Mouse (Mus musculus): ENCODE data around the gene Rpa1. TPM values are rescaled to one million over a fixed set of nuclear protein-coding genes. Genes with fewer than 3 reads are reported as not detected.
A peak's percentile ranks its signal among the peaks of the same experiment; 100 is the strongest.
"Not testable (repeated sequence)": the region's sequence is repeated elsewhere in the genome, so short reads cannot be mapped to it uniquely, and the experiment has no call there.

Rpa1 gene
- polyA plus RNA-seq, 1 experiment from 2014 or later = 67.1 TPM

GRCm38 (mm10) chr11:75283784-75284183, 64.3 kb downstream of the Rpa1 start:
- ATAC-seq; H3K9ac ChIP-seq (replicated peaks; ENCODE audit: low read depth, low read length); H3K27ac ChIP-seq (ENCODE audit: low read length); H3K9me3 ChIP-seq (ENCODE audit: control insufficient read depth, low read length); H3K4me3 ChIP-seq (replicated peaks; ENCODE audit: low read length); H3K36me3 ChIP-seq (ENCODE audit: control insufficient read depth, insufficient read depth); H3K4me2 ChIP-seq (ENCODE audit: low read length): not testable (repeated sequence)
- Histone ChIP-seq H3K27me3 (replicated peaks; ENCODE audit: control insufficient read depth, insufficient read depth, low read length) (peaks cover 15% of the 10 kb centered on the region), H3K4me1 (replicated peaks; ENCODE audit: control insufficient read depth, insufficient read depth, low read length) (peaks cover 25% of the 10 kb centered on the region)
- 64% methylated on average over 3 of the region's 3 CpGs for WGBS

- Histone ChIP-seq H3K4me1 (replicated peaks; ENCODE audit: control insufficient read depth, insufficient read depth, low read length) (peaks cover 25% of the 10 kb centered on the region), H3K4me2 (ENCODE audit: low read length) (0 out of 2 replicates have a peak overlapping the region, but pooled peaks have one; percentile 9), H3K27ac (ENCODE audit: low read length) (no peak overlapping the region), H3K27me3 (replicated peaks; ENCODE audit: control insufficient read depth, insufficient read depth, low read length) (peaks cover 15% of the 10 kb centered on the region), H3K4me3 (replicated peaks; ENCODE audit: low read length) (no peak overlapping the region), H3K9ac (replicated peaks; ENCODE audit: low read depth, low read length) (no peak overlapping the region), H3K9me3 (ENCODE audit: control insufficient read depth, low read length) (no peaks in the 10 kb centered on the region), H3K36me3 (ENCODE audit: control insufficient read depth, insufficient read depth) (no peaks in the 10 kb centered on the region)
- 6% methylated on average over 13 of the region's 13 CpGs for WGBS
- ATAC-seq = no peak
Observed at GRCm38 (mm10) chr11:75282496-75283120, 65.5 kb downstream of the Rpa1 start.

GRCm38 (mm10) chr11:75281380-75282256, 66.5 kb downstream of the Rpa1 start:
- ATAC-seq = 0 out of 2 replicates have a peak, but pooled peaks have one; percentile 28
- peaks cover 15% of the 10 kb centered on the region for H3K27me3 ChIP-seq (replicated peaks; ENCODE audit: control insufficient read depth, insufficient read depth, low read length)
- H3K27ac ChIP-seq (ENCODE audit: low read length) = no peak overlapping the region

GRCm38 (mm10) chr11:75280435-75281001, 67.6 kb downstream of the Rpa1 start:
- H3K27ac ChIP-seq (ENCODE audit: low read length) = no peak overlapping the region
- H3K9me3 ChIP-seq (ENCODE audit: control insufficient read depth, low read length) = no peaks in the 10 kb centered on the region
- WGBS = 43% methylated on average over 5 of the region's 5 CpGs
- H3K4me3 ChIP-seq (replicated peaks; ENCODE audit: low read length) = no peak overlapping the region
- no peak for ATAC-seq
- no peak overlapping the region for H3K9ac ChIP-seq (replicated peaks; ENCODE audit: low read depth, low read length)
- no peaks in the 10 kb centered on the region for H3K36me3 ChIP-seq (ENCODE audit: control insufficient read depth, insufficient read depth)
- no peak overlapping the region for H3K4me2 ChIP-seq (ENCODE audit: low read length)
- H3K4me1 ChIP-seq (replicated peaks; ENCODE audit: control insufficient read depth, insufficient read depth, low read length) = peaks cover 25% of the 10 kb centered on the region
- peaks cover 15% of the 10 kb centered on the region for H3K27me3 ChIP-seq (replicated peaks; ENCODE audit: control insufficient read depth, insufficient read depth, low read length)

More at GRCm38 (mm10) chr11:75281380-75282256, 66.5 kb downstream of the Rpa1 start:
- 4% methylated on average over 29 of the region's 29 CpGs for WGBS
- no peaks in the 10 kb centered on the region for H3K36me3 ChIP-seq (ENCODE audit: control insufficient read depth, insufficient read depth)
- no peaks in the 10 kb centered on the region for H3K9me3 ChIP-seq (ENCODE audit: control insufficient read depth, low read length)
- peak overlapping the region; percentile 30 for H3K4me3 ChIP-seq (replicated peaks; ENCODE audit: low read length)
- H3K9ac ChIP-seq (replicated peaks; ENCODE audit: low read depth, low read length) = peak overlapping the region; percentile 46
- peaks cover 25% of the 10 kb centered on the region for H3K4me1 ChIP-seq (replicated peaks; ENCODE audit: control insufficient read depth, insufficient read depth, low read length)
- H3K4me2 ChIP-seq (ENCODE audit: low read length) = peak overlapping the region; percentile 53

- H3K27me3 ChIP-seq (replicated peaks; ENCODE audit: control insufficient read depth, insufficient read depth, low read length) = peaks cover 15% of the 10 kb centered on the region
Observed at GRCm38 (mm10) chr11:75280066-75280410, 68.1 kb downstream of the Rpa1 start.

GRCm38 (mm10) chr11:75279342-75280065, 68.6 kb downstream of the Rpa1 start:
- H3K27me3 ChIP-seq (replicated peaks; ENCODE audit: control insufficient read depth, insufficient read depth, low read length) = peaks cover 15% of the 10 kb centered on the region
- H3K36me3 ChIP-seq (ENCODE audit: control insufficient read depth, insufficient read depth) = no peaks in the 10 kb centered on the region
- no peak overlapping the region for H3K27ac ChIP-seq (ENCODE audit: low read length)
- ATAC-seq = no peak
- peaks cover 29% of the 10 kb centered on the region for H3K4me1 ChIP-seq (replicated peaks; ENCODE audit: control insufficient read depth, insufficient read depth, low read length)
- H3K9ac ChIP-seq (replicated peaks; ENCODE audit: low read depth, low read length) = peak overlapping the region; percentile 36
- H3K9me3 ChIP-seq (ENCODE audit: control insufficient read depth, low read length) = no peaks in the 10 kb centered on the region
- 4% methylated on average over 16 of the region's 16 CpGs for WGBS
- H3K4me2 ChIP-seq (ENCODE audit: low read length) = peak overlapping the region; percentile 33
- H3K4me3 ChIP-seq (replicated peaks; ENCODE audit: low read length) = peak overlapping the region; percentile 4; the same call in 1 of the 2 replicates

More at GRCm38 (mm10) chr11:75280066-75280410, 68.1 kb downstream of the Rpa1 start:
- no peak overlapping the region for H3K4me3 ChIP-seq (replicated peaks; ENCODE audit: low read length)
- no peak overlapping the region for H3K4me2 ChIP-seq (ENCODE audit: low read length)
- WGBS = 22% methylated on average over 5 of the region's 5 CpGs
- ATAC-seq = no peak
- no peak overlapping the region for H3K27ac ChIP-seq (ENCODE audit: low read length)
- H3K9ac ChIP-seq (replicated peaks; ENCODE audit: low read depth, low read length) = no peak overlapping the region
- peaks cover 27% of the 10 kb centered on the region for H3K4me1 ChIP-seq (replicated peaks; ENCODE audit: control insufficient read depth, insufficient read depth, low read length)
- H3K9me3 ChIP-seq (ENCODE audit: control insufficient read depth, low read length) = no peaks in the 10 kb centered on the region
- no peaks in the 10 kb centered on the region for H3K36me3 ChIP-seq (ENCODE audit: control insufficient read depth, insufficient read depth)

- ATAC-seq = no peak
- H3K9ac ChIP-seq (replicated peaks; ENCODE audit: low read depth, low read length) = peak overlapping the region; percentile 36
- H3K9me3 ChIP-seq (ENCODE audit: control insufficient read depth, low read length) = no peaks in the 10 kb centered on the region
- no peaks in the 10 kb centered on the region for H3K36me3 ChIP-seq (ENCODE audit: control insufficient read depth, insufficient read depth)
- H3K4me2 ChIP-seq (ENCODE audit: low read length) = peak overlapping the region; percentile 33
- WGBS = 13% methylated on average over 4 of the region's 4 CpGs
- no peak overlapping the region for H3K27ac ChIP-seq (ENCODE audit: low read length)
- H3K4me3 ChIP-seq (replicated peaks; ENCODE audit: low read length) = no peak overlapping the region
- H3K4me1 ChIP-seq (replicated peaks; ENCODE audit: control insufficient read depth, insufficient read depth, low read length) = peaks cover 29% of the 10 kb centered on the region
- peaks cover 15% of the 10 kb centered on the region for H3K27me3 ChIP-seq (replicated peaks; ENCODE audit: control insufficient read depth, insufficient read depth, low read length)
Observed at GRCm38 (mm10) chr11:75279013-75279341, 69.1 kb downstream of the Rpa1 start.

GRCm38 (mm10) chr11:75278115-75278514, 70.0 kb downstream of the Rpa1 start:
- Histone ChIP-seq H3K4me1 (replicated peaks; ENCODE audit: control insufficient read depth, insufficient read depth, low read length) (peaks cover 35% of the 10 kb centered on the region), H3K4me2 (ENCODE audit: low read length) (no peak overlapping the region), H3K27ac (ENCODE audit: low read length) (no peak overlapping the region), H3K27me3 (replicated peaks; ENCODE audit: control insufficient read depth, insufficient read depth, low read length) (peaks cover 12% of the 10 kb centered on the region), H3K9me3 (ENCODE audit: control insufficient read depth, low read length) (no peaks in the 10 kb centered on the region), H3K36me3 (ENCODE audit: control insufficient read depth, insufficient read depth) (no peaks in the 10 kb centered on the region), H3K4me3 (replicated peaks; ENCODE audit: low read length) (no peak overlapping the region), H3K9ac (replicated peaks; ENCODE audit: low read depth, low read length) (no peak overlapping the region)
- ATAC-seq = no peak
- WGBS = 39% methylated on average over 7 of the region's 7 CpGs

GRCm38 (mm10) chr11:75275035-75275434, 73.1 kb downstream of the Rpa1 start:
- no peak overlapping the region for H3K4me2 ChIP-seq (ENCODE audit: low read length)
- no peak overlapping the region; the same call in 1 of the 2 replicates for H3K9ac ChIP-seq (replicated peaks; ENCODE audit: low read depth, low read length)
- no peaks in the 10 kb centered on the region for H3K36me3 ChIP-seq (ENCODE audit: control insufficient read depth, insufficient read depth)
- no peak for ATAC-seq
- H3K4me3 ChIP-seq (replicated peaks; ENCODE audit: low read length) = no peak overlapping the region
- H3K4me1 ChIP-seq (replicated peaks; ENCODE audit: control insufficient read depth, insufficient read depth, low read length) = peaks cover 41% of the 10 kb centered on the region
- WGBS = 32% methylated on average over 6 of the region's 6 CpGs
- H3K27me3 ChIP-seq (replicated peaks; ENCODE audit: control insufficient read depth, insufficient read depth, low read length) = no peaks in the 10 kb centered on the region; the same call in 1 of the 2 replicates
- no peak overlapping the region for H3K27ac ChIP-seq (ENCODE audit: low read length)
- no peaks in the 10 kb centered on the region for H3K9me3 ChIP-seq (ENCODE audit: control insufficient read depth, low read length)
